Mouse (Mus musculus): ENCODE data around the gene Ctnna3. TPM values are rescaled to one million over a fixed set of nuclear protein-coding genes. Genes with fewer than 3 reads are reported as not detected.

Ctnna3 gene
- total RNA-seq, 4 experiments from 2014 or later: 0.52 to 1.9 (median 0.89) TPM

DNA sequence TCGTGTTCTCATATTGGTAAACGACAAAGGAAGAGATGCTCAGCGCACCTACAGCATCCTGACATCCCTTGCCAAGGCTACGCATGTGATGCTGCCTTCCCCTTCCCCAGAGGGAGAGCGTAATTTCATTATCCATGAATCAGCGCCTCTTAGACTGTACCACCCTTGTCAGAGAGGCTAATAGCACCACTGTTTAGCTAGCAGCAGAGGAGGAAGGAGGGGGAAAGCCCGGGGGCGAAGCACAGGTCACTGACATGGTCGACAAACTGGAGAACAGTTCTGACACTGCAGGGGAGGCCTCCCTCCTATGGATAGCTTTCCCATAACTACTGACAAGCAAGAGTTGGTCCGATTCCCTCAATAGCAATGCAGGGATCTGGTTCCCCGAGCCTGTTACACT, 653.9 kb downstream of the Ctnna3 start:
- no peak for DNase-seq

- no peak for DNase-seq
Measured at GRCm38 (mm10) chr10:64084465-64084864, 654.6 kb downstream of the Ctnna3 start.

DNA sequence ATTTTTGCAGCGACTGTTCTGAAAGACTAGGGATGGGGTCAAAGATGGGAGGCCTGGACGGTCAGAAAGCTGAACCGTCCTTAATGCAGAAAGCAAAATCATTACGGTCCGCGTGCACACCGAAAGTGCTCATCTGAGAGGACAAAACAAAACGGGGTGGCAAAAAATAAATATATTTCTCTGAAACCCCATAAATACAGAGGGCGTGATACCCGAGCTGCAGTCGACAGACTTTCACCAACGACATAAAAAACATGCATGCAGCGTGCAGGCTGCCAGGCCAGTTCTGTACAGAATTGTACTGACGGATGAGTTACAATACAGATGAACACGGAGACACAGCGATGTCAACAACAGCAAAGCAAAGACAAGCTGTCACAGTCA, 656.3 kb downstream of the Ctnna3 start:
- no peak for DNase-seq

- no peak for DNase-seq
Measured at GRCm38 (mm10) chr10:64086567-64087391, 656.9 kb downstream of the Ctnna3 start.

DNA sequence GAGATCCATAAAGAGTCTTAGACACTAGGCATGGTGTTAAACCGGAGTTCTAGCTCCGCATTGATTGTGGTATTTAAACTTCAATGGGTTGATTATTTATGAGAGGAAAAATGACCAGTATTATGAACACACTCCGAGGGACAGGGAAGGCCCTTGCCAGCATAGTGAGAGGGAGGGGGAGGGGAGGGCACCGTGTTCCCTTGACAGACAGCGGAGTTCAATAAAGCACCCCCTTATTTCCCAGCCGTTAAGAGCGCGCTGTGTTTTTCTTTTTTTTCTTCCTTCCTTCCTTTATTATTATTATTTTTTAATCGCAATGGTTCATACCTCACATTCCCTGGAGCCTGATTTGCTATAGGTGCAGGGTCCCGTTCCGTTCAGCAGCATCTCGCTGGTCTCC, 657.6 kb downstream of the Ctnna3 start:
- DNase-seq: no peak

DNA sequence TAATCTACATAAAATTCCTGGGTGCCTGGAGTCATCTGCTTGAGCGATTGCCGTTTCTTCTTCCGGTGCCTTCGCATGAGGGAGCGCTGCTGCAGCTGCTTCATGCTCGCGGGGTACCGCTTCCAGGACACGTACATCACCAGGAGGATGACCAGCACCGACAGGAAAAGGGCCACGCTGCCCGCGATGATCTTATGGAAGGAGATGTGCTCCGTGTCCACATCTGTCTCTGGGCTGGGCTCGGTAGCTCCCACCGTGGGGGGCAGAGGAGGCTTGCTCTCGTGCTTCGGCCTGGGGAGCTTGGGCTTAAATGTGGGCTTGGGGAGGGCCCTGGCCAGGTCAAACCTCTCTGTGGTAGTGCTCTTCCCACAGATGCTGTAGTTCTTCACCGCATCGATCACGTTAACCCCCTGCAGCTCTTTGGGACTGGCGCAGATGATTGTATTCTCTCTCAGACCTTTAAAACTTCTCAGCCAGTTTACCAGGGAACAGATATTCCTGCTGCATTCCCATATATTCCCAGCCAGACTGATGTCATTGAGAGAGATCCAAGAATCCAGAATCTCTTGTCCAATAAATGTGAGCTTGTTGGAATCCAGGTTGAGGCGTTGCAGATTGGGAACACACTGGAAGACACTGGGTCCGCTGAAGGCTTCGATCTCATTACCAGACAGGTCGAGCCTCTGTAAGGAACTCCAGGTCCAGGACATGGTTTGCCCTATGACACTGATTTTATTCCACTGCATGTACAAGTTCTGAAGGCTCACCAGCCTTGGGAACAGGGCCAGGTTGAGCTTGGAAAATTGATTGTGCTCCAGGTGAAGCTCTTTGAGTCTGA, 658.3 kb downstream of the Ctnna3 start:
- no peak for DNase-seq

DNA sequence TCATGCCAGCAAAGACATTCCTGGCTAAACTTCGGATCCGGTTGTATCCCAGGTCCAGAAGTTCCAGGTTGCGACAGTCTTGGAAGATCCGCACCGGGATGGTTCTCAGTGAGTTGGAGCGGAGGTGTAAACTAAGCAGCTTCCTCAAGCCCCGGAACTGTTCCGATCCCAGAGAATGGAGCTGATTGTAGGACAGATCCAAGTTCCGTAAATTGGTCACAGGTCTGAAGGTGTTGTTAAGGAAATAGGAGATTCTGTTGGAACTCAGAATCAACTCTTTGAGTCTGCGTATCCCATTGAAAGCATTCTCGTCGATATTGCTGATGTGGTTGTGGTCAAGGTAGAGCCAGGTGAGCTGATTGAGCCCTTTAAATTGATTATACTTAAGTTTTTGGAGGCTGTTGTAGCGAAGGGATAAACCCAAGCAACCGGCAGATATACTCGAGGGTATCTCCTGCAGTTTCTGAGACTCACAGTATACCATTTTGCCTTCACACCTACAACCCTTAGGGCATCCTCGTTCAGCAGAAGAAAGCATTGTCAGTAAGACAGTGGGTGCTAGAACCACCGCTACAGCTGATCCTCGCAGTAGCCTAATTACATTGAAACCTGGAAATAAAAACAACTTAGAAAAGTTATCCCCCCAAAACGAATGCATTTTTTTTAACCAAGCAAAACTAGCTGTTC, 659.0 kb downstream of the Ctnna3 start:
- no peak for DNase-seq

DNA sequence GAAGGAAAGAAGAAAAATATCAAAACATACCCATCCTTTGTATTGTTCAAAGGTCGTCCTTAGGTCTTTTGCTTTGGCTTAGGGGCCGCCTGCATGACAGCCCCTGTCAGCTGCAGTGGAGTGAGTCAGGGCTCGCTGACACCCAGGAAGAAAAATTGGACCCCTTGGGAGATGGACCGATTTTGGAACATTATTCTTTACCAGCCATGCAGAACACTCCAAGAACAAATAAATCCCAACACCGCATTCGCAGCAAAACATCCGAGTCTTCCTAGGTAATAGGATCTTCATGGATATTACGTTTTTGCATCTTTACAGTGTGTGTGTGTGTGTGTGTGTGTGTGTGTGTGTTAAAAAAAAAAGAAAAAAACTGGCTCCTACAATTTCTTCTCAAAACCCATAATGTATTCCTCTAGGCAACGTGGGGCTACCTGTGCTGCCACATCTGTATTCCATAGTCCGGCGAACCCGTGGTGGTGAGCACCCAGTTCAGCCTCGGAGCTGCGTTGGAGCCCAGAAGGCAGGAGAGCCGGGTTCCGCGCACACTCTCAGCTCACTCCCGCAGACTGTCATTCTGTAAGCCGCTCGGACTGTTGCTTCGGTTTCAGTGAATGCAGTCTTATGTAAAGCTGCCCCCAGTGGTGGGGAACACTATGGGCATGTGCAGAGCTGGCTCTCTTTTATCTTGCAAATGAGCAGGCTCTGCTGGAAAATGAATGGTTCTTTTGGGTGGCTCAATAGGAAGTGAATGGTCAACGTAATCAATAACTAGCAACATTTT, 660.0 kb downstream of the Ctnna3 start, which contains the start of gene Lrrtm3:
TSS of gene Lrrtm3 (minus strand) at position 598 of the 781 bp plus-strand sequence.
- peak; percentile 40 for DNase-seq

DNA sequence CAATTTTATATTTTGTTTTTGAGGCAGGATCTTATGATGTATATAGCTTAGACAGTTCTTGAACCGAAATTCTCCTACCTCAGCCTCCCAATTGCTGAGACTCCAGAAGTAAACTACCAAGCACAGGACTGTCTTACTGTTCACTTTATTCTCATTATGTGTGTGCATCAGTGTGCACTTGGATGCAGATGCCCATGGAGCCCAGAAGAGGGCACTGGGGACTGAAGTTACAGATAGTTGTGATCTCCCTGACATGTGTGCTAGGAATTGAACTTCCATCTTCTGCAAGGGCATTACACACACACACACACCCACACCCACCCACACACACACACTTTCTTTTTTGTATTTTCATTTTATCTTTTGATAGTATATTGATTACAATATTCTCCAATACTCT, 666.6 kb downstream of the Ctnna3 start:
- no peak for DNase-seq

- DNase-seq: no peak
Measured at GRCm38 (mm10) chr10:64115246-64115645, 685.3 kb downstream of the Ctnna3 start.

DNA sequence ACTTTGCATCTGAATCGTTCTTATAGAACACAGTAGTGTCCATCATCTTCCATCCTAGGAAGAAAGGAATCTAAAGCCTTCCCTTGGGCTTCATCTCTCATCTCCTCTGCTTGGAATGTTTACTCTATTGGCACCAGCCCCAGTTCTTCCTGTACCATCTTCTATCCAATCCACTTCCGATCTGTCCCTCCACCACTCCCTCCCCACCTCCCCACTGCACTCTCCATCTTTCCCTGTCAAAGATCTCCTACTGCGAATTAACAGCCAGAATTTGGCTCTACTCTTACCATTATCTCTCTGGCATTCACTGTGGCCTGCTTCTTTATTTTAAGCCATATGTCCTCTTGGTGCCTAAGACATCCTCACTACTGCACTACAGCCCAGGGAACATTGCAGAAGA, 688.9 kb downstream of the Ctnna3 start:
- DNase-seq: no peak

DNA sequence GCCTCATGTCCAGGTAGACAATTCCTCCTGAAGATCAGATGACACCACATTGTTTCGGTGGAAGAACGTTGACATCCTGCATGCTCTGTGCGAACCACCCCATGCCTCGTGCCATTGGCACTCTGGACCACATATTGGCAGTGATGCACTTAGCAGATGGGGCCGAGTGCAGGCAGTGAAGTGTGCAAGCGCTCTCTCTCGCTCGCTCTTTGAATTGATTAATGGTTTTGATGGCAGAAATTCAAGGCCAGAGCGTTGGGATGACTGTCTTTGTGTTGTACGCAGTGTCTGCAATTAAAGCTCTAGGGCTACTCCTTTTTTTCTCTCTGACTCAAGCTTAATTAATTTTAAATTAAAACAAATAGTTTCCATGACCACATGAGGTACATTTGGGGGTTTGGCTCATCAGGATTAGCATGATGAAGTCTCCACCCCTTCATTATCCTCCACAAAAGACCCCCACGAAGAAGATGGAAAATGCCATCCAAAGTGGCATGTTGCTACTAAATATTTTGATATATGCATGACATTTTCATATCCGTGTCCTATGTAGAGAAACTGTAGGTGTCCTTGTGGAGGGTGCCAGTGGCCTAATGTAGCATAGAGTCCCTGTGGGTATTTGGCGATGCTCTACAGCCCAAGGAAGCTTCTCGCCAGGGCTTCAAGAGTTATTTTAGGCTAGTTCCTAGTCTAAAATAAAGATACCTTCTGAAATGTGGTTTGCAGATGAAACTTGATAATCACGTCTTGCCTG, 700.7 kb downstream of the Ctnna3 start:
- no peak for DNase-seq

DNA sequence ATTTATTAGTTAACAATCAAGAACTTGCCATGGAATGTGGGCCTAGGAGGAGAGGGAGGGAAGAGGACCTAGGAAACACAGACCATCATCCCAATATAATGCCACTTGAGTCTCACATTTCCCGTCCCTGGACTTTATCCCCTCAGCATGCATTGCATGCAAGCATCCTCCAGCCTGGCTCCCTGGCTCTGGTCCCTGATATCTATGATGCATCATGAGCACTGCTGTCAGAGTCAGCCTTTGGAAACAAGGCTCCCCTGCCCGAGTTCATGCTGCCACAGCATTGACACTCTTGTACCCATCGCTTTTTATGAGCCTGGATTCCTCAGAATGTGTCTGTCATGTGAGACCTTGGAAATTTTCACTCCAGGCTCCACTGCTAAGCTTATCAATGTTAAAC, 703.6 kb downstream of the Ctnna3 start:
- no peak for DNase-seq

GRCm38 (mm10) chr10:64135481-64135880, 705.6 kb downstream of the Ctnna3 start:
- DNase-seq: no peak

DNA sequence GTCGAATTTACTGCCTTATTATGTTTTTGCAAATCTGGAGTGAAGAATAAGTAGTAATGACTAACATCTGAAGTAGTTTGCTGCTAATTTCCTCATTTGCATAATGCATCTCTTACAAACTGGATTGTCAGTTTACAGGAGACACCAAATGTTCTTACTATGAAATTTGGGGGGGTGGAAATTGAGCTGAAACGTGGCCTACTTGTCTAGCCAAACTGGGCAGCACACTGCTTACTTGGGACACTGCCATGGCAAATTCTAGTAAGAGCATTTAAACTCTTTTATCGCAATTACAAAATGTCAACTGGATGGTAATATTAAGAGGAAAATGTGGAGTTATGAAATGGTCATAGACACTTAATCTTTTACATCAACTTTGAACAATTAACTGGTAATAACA, 716.6 kb downstream of the Ctnna3 start:
- no peak for DNase-seq

GRCm38 (mm10) chr10:64181696-64182095, 751.8 kb downstream of the Ctnna3 start:
- DNase-seq: no peak

- DNase-seq: no peak
Measured at GRCm38 (mm10) chr10:64182731-64183130, 752.8 kb downstream of the Ctnna3 start.

GRCm38 (mm10) chr10:64188046-64188445, 758.1 kb downstream of the Ctnna3 start:
- DNase-seq: no peak

DNA sequence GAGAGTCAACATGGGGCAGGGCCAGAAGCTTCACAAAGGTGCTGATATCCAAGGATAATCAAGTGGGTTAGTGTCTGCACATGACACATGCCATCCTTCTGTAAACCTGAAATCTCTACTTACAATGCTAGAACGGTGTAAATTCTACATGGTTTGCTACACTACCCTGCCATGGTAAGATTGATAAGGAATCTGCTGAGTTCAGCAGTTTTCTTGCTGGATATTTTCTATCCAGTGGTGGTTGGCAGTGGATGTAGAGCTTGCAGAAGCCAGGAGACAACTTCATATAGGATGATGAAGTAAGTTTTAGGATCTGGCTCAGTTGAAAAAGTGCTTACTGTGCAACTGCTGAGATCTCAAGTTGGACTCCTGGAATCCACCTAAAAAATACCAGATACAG, 767.7 kb downstream of the Ctnna3 start:
- DNase-seq: no peak

- no peak for DNase-seq
Measured at GRCm38 (mm10) chr10:64215632-64216031, 785.7 kb downstream of the Ctnna3 start.

- DNase-seq: no peak
Measured at GRCm38 (mm10) chr10:64223023-64223422, 793.1 kb downstream of the Ctnna3 start.

Measured in adrenal gland, adult 8-10 months (tissue).